Mouse (Mus musculus) embryonic fibroblast, embryonic 13.5 days (primary cell): ENCODE measurements around the gene Tnfaip2.

Experiments used
- CTCF ChIP-seq: IDR thresholded peaks from 2 replicates; pipeline ENCODE4 v1.5.1; 2011; ENCODE audit warnings: mild to moderate bottlenecking, control low read depth, low read length, moderate library complexity, borderline replicate concordance; ENCODE audit not compliant: insufficient read depth
- POLR2A ChIP-seq: IDR thresholded peaks from 2 replicates; pipeline ENCODE4 v1.6.1; 2011; ENCODE audit warnings: low read depth, mild to moderate bottlenecking, control low read depth, low read length, moderate library complexity

GRCm38 (mm10) chr12:111428364-111428763 lies 13.9 kb upstream of the Tnfaip2 start:
- TF ChIP-seq CTCF, result no peak
- no peak for TF ChIP-seq POLR2A
